Mouse (Mus musculus) B cell, adult 2 months (primary cell): ENCODE results near the gene Slc35e3.

Experiments
- DNase-seq, 2 experiments: peaks; one replicate each; pipeline ENCODE4 v3.0.0; 2022

Slc35e3 gene

GRCm38 (mm10) chr10:117776281-117777102 is 30.3 kb upstream of the Slc35e3 start:
- no peak for DNase-seq

GRCm38 (mm10) chr10:117775401-117776144 is 29.4 kb upstream of the Slc35e3 start:
- DNase-seq = no peak

GRCm38 (mm10) chr10:117774817-117775120 is 28.6 kb upstream of the Slc35e3 start:
- no peak for DNase-seq

- DNase-seq = no peak
These were observed 28.0 kb upstream of the Slc35e3 start for GRCm38 (mm10) chr10:117774011-117774816.

GRCm38 (mm10) chr10:117773106-117773720 is 27.0 kb upstream of the Slc35e3 start:
- no peak for DNase-seq

GRCm38 (mm10) chr10:117772364-117773105 is 26.4 kb upstream of the Slc35e3 start:
- DNase-seq = no peak

GRCm38 (mm10) chr10:117771131-117771510 is 25.0 kb upstream of the Slc35e3 start:
- DNase-seq = no peak

- DNase-seq = no peak
These were observed 24.3 kb upstream of the Slc35e3 start for GRCm38 (mm10) chr10:117770286-117771130.

GRCm38 (mm10) chr10:117769541-117770285 is 23.5 kb upstream of the Slc35e3 start:
- no peak for DNase-seq

- DNase-seq = no peak
These were observed 21.9 kb upstream of the Slc35e3 start for GRCm38 (mm10) chr10:117768141-117768440.

- no peak for DNase-seq
These were observed 21.3 kb upstream of the Slc35e3 start for GRCm38 (mm10) chr10:117767286-117768140.

GRCm38 (mm10) chr10:117766896-117767160 is 20.7 kb upstream of the Slc35e3 start:
- no peak for DNase-seq

- no peak for DNase-seq
These were observed 20.1 kb upstream of the Slc35e3 start for GRCm38 (mm10) chr10:117766111-117766895.

- no peak for DNase-seq
These were observed 19.1 kb upstream of the Slc35e3 start for GRCm38 (mm10) chr10:117765116-117765894.

GRCm38 (mm10) chr10:117764598-117764997 is 18.4 kb upstream of the Slc35e3 start:
- DNase-seq = no peak

- DNase-seq = no peak
These were observed 17.5 kb upstream of the Slc35e3 start for GRCm38 (mm10) chr10:117763588-117764190.

- DNase-seq = no peak
These were observed 16.8 kb upstream of the Slc35e3 start for GRCm38 (mm10) chr10:117762966-117763365.

GRCm38 (mm10) chr10:117762281-117762830 is 16.2 kb upstream of the Slc35e3 start:
- DNase-seq = no peak
